Mouse (Mus musculus) frontal cortex, postnatal 25 days (tissue): ENCODE data around the gene Cebpzos.

Experiments
- DNase-seq, 2 experiments: peaks; one replicate each; pipeline ENCODE4 v3.0.0; 2022; ENCODE audit warnings: low spot score in 2 of 2

Gene Cebpzos

GRCm38 (mm10) chr17:78916369-78916813, at the start of gene Cebpzos:
TSS of gene Cebpzos (plus strand) at chr17:78916500.
- peak; percentile 72 to 77 for DNase-seq

- no peak for DNase-seq
These were observed 42.4 kb upstream of the Cebpzos start for GRCm38 (mm10) chr17:78873886-78874285.

GRCm38 (mm10) chr17:78881878-78882304, 34.4 kb upstream of the Cebpzos start:
- no peak for DNase-seq

GRCm38 (mm10) chr17:78882401-78883112, 33.7 kb upstream of the Cebpzos start, which contains the start of gene Eif2ak2:
TSS of gene Eif2ak2 (minus strand) at chr17:78882573.
- peak; percentile 34 to 37 for DNase-seq

- DNase-seq, result no peak
These were observed 33.0 kb upstream of the Cebpzos start for GRCm38 (mm10) chr17:78883291-78883690.

GRCm38 (mm10) chr17:78885286-78886065, 30.8 kb upstream of the Cebpzos start:
- no peak for DNase-seq

GRCm38 (mm10) chr17:78888554-78888953, 27.7 kb upstream of the Cebpzos start:
- no peak for DNase-seq

GRCm38 (mm10) chr17:78889184-78889583, 27.1 kb upstream of the Cebpzos start:
- no peak for DNase-seq

GRCm38 (mm10) chr17:78891020-78891419, 25.3 kb upstream of the Cebpzos start:
- DNase-seq, result no peak

GRCm38 (mm10) chr17:78894991-78895390, 21.3 kb upstream of the Cebpzos start:
- no peak for DNase-seq

- DNase-seq, result no peak
These were observed 20.9 kb upstream of the Cebpzos start for GRCm38 (mm10) chr17:78895394-78895793.

- no peak for DNase-seq
These were observed 13.1 kb upstream of the Cebpzos start for GRCm38 (mm10) chr17:78903158-78903557.

GRCm38 (mm10) chr17:78906892-78907291, 9.4 kb upstream of the Cebpzos start, which contains the start of gene Sult6b1:
TSS of gene Sult6b1 (minus strand) at chr17:78906992.
- no peak for DNase-seq

GRCm38 (mm10) chr17:78909374-78909773, 6.9 kb upstream of the Cebpzos start:
- no peak for DNase-seq

- no peak for DNase-seq
These were observed 3.4 kb upstream of the Cebpzos start for GRCm38 (mm10) chr17:78912861-78913281.

GRCm38 (mm10) chr17:78913921-78914320, 2.4 kb upstream of the Cebpzos start:
- DNase-seq, result no peak

GRCm38 (mm10) chr17:78915772-78916171, 528 bp upstream of the Cebpzos start:
- DNase-seq, result no peak

- no peak for DNase-seq
These were observed 599 bp downstream of the Cebpzos start for GRCm38 (mm10) chr17:78916899-78917298.

- DNase-seq, result no peak
These were observed 1.4 kb downstream of the Cebpzos start for GRCm38 (mm10) chr17:78917696-78918095.

GRCm38 (mm10) chr17:78935857-78936256, 19.6 kb downstream of the Cebpzos start:
- no peak for DNase-seq

- DNase-seq, result peak; percentile 91 to 95
These were observed 20.3 kb downstream of the Cebpzos start, which contains the start of the genes Cebpz and Ndufaf7 for GRCm38 (mm10) chr17:78936466-78937228. TSS of gene Cebpz (minus strand) at chr17:78937066. TSS of gene Ndufaf7 (plus strand) at chr17:78937136.
